Mouse (Mus musculus): ENCODE measurements around the gene Sema7a.

Sema7a gene

GRCm38 (mm10) chr9:57975200-57975821 is 35.4 kb downstream of the Sema7a start:
- DNase-seq (ENCODE audit: low spot score), result no peak

GRCm38 (mm10) chr9:57978025-57978424 is 38.1 kb downstream of the Sema7a start:
- no peak for DNase-seq (ENCODE audit: low spot score)

- DNase-seq (ENCODE audit: low spot score), result no peak
Measured at GRCm38 (mm10) chr9:57978858-57979257, 38.9 kb downstream of the Sema7a start.

- DNase-seq (ENCODE audit: low spot score), result no peak
Measured at GRCm38 (mm10) chr9:57980570-57980969, 40.7 kb downstream of the Sema7a start.

- DNase-seq (ENCODE audit: low spot score), result no peak
Measured at GRCm38 (mm10) chr9:57985304-57985703, 45.4 kb downstream of the Sema7a start.

GRCm38 (mm10) chr9:57986293-57986692 is 46.4 kb downstream of the Sema7a start:
- DNase-seq (ENCODE audit: low spot score), result no peak

GRCm38 (mm10) chr9:57988098-57988497 is 48.2 kb downstream of the Sema7a start:
- DNase-seq (ENCODE audit: low spot score), result no peak

- DNase-seq (ENCODE audit: low spot score), result no peak
Measured at GRCm38 (mm10) chr9:57989309-57989708, 49.4 kb downstream of the Sema7a start.

GRCm38 (mm10) chr9:57990438-57991110 is 50.7 kb downstream of the Sema7a start:
- no peak for DNase-seq (ENCODE audit: low spot score)

GRCm38 (mm10) chr9:57992060-57992459 is 52.1 kb downstream of the Sema7a start:
- no peak for DNase-seq (ENCODE audit: low spot score)

- no peak for DNase-seq (ENCODE audit: low spot score)
Measured at GRCm38 (mm10) chr9:57992781-57993591, 53.1 kb downstream of the Sema7a start.

GRCm38 (mm10) chr9:57995282-57995681 is 55.4 kb downstream of the Sema7a start:
- DNase-seq (ENCODE audit: low spot score), result no peak

- DNase-seq (ENCODE audit: low spot score), result no peak
Measured at GRCm38 (mm10) chr9:57997511-57998031, 57.7 kb downstream of the Sema7a start.

GRCm38 (mm10) chr9:57998032-57998659 is 58.2 kb downstream of the Sema7a start:
- DNase-seq (ENCODE audit: low spot score), result no peak

- no peak for DNase-seq (ENCODE audit: low spot score)
Measured at GRCm38 (mm10) chr9:57998685-57999084, 58.8 kb downstream of the Sema7a start.

GRCm38 (mm10) chr9:57999676-58000075 is 59.8 kb downstream of the Sema7a start:
- no peak for DNase-seq (ENCODE audit: low spot score)

GRCm38 (mm10) chr9:58003272-58003671 is 63.4 kb downstream of the Sema7a start:
- no peak for DNase-seq (ENCODE audit: low spot score)

- DNase-seq (ENCODE audit: low spot score), result no peak
Measured at GRCm38 (mm10) chr9:58005753-58006461, 66.0 kb downstream of the Sema7a start, which contains the start of gene Cyp11a1. TSS of gene Cyp11a1 (plus strand) at chr9:58006411.

- no peak for DNase-seq (ENCODE audit: low spot score)
Measured at GRCm38 (mm10) chr9:58008336-58009014, 68.6 kb downstream of the Sema7a start.

- no peak for DNase-seq (ENCODE audit: low spot score)
Measured at GRCm38 (mm10) chr9:58009015-58009362, 69.1 kb downstream of the Sema7a start.

- no peak for DNase-seq (ENCODE audit: low spot score)
Measured at GRCm38 (mm10) chr9:58009588-58009987, 69.7 kb downstream of the Sema7a start.

Measured in ovary, postnatal 10 days (tissue).